Mouse (Mus musculus) hindbrain, embryonic 14.5 days (tissue): ENCODE measurements at regions not wholly inside any gene's neighbourhood (a gene's known extent, or its start where the extent isn't known, plus 50 kb on each side); places are given as distances from the start of the nearest gene placed in this dataset.
A peak's percentile ranks its signal among the peaks of the same experiment; 100 is the strongest.

ENCODE experiments used
- ATAC-seq: fragments of 200-750 bp; cut with Nextera tagmentation; 2 replicates; pipeline ENCODE4 v1.8.0; 2017; ENCODE audit warnings: moderate number of reproducible peaks, mild to moderate bottlenecking, moderate TSS enrichment, moderate library complexity; ENCODE audit not compliant: low FRiP score
- DNase-seq: peaks from one replicate; pipeline ENCODE4 v3.0.0-alpha.2; 2015; ENCODE audit warnings: low spot score
- H3K27ac ChIP-seq: fragments of 300-500 bp; sonication (generic); 2 replicates; pipeline ENCODE4 v1.5.1; 2014; ENCODE audit warnings: mild to moderate bottlenecking, moderate library complexity
- H3K27me3 ChIP-seq: fragments of 300-500 bp; sonication (generic); 2 replicates; pipeline ENCODE4 v1.6.1; 2014; ENCODE audit warnings: mild to moderate bottlenecking, low read length, mixed read lengths; ENCODE audit not compliant: control insufficient read depth, insufficient read depth
- H3K36me3 ChIP-seq: fragments of 300-500 bp; sonication (generic); replicated peaks from 2 replicates; pipeline ENCODE4 v1.6.1; 2014; ENCODE audit not compliant: control insufficient read depth, insufficient read depth
- H3K4me1 ChIP-seq: fragments of 300-500 bp; sonication (generic); replicated peaks from 2 replicates; pipeline ENCODE4 v1.6.1; 2014; ENCODE audit warnings: antibody characterized with exemption, low read length, mixed read lengths; ENCODE audit not compliant: control insufficient read depth, insufficient read depth
- H3K4me2 ChIP-seq: fragments of 300-500 bp; sonication (generic); replicated peaks from 2 replicates; pipeline ENCODE4 v1.6.1; 2014; ENCODE audit warnings: mild to moderate bottlenecking, moderate library complexity
- H3K4me3 ChIP-seq: fragments of 300-500 bp; sonication (generic); replicated peaks from 2 replicates; pipeline ENCODE4 v1.5.1; 2014; ENCODE audit warnings: mild to moderate bottlenecking, low read length
- H3K9ac ChIP-seq: fragments of 300-500 bp; sonication (generic); 2 replicates; pipeline ENCODE4 v1.6.1; 2014
- H3K9me3 ChIP-seq: fragments of 300-500 bp; sonication (generic); 2 replicates; pipeline ENCODE4 v1.6.1; 2016; ENCODE audit warnings: low read length; ENCODE audit not compliant: control insufficient read depth
- WGBS: fragments of 180-500 bp; shearing (Covaris S2); extraction: QIAGEN DNeasy Blood & Tissue Kit; methylation state at CpG from one replicate; pipeline ENCODE4 v1.1.7; 2014; 5-methylcytosine and 5-hydroxymethylcytosine counted together

GRCm38 (mm10) chr1:92273760-92274159, 78.3 kb upstream of the Hdac4 start:
- no peak overlapping the region for H3K9ac ChIP-seq
- H3K4me2 ChIP-seq: no peak overlapping the region
- H3K27ac ChIP-seq: no peak overlapping the region
- no peaks in the 10 kb centered on the region for H3K36me3 ChIP-seq
- no peaks in the 10 kb centered on the region; the same call in 1 of the 2 replicates for H3K9me3 ChIP-seq
- H3K4me1 ChIP-seq: peaks cover 4% of the 10 kb centered on the region
- no peak overlapping the region for H3K4me3 ChIP-seq
- no peak for DNase-seq
- ATAC-seq: no peak
- 89% methylated on average over 2 of the region's 2 CpGs for WGBS
- no peaks in the 10 kb centered on the region for H3K27me3 ChIP-seq

- no peak overlapping the region for H3K4me3 ChIP-seq
- no peaks in the 10 kb centered on the region for H3K27me3 ChIP-seq
- 24% methylated on average over 9 of the region's 9 CpGs for WGBS
- peak; percentile 57; the same call in 1 of the 2 replicates for ATAC-seq
- no peaks in the 10 kb centered on the region; the same call in 1 of the 2 replicates for H3K9me3 ChIP-seq
- no peak overlapping the region for H3K9ac ChIP-seq
- H3K36me3 ChIP-seq: no peaks in the 10 kb centered on the region
- H3K27ac ChIP-seq: no peak overlapping the region
- DNase-seq: no peak
- peaks cover 2% of the 10 kb centered on the region for H3K4me1 ChIP-seq
- no peak overlapping the region for H3K4me2 ChIP-seq
Observed at GRCm38 (mm10) chr1:92271676-92272291, 76.3 kb upstream of the Hdac4 start.

GRCm38 (mm10) chr1:92270486-92271058, 75.1 kb upstream of the Hdac4 start:
- no peaks in the 10 kb centered on the region for H3K27me3 ChIP-seq
- H3K4me2 ChIP-seq: no peak overlapping the region
- 41% methylated on average over 6 of the region's 6 CpGs for WGBS
- ATAC-seq (no peak), DNase-seq (no peak)
- no peak overlapping the region for H3K4me3 ChIP-seq
- H3K36me3 ChIP-seq: no peaks in the 10 kb centered on the region
- H3K9ac ChIP-seq: no peak overlapping the region
- no peaks in the 10 kb centered on the region; the same call in none of the 2 replicates for H3K4me1 ChIP-seq
- no peak overlapping the region for H3K27ac ChIP-seq
- no peaks in the 10 kb centered on the region; the same call in 1 of the 2 replicates for H3K9me3 ChIP-seq

- Histone ChIP-seq H3K4me2 (no peak overlapping the region), H3K9me3 (no peaks in the 10 kb centered on the region; the same call in 1 of the 2 replicates), H3K27me3 (no peaks in the 10 kb centered on the region), H3K4me1 (no peaks in the 10 kb centered on the region; the same call in none of the 2 replicates), H3K27ac (no peak overlapping the region), H3K9ac (no peak overlapping the region), H3K36me3 (no peaks in the 10 kb centered on the region), H3K4me3 (no peak overlapping the region)
- ATAC-seq (no peak), DNase-seq (no peak)
- WGBS: 35% methylated on average over 10 of the region's 10 CpGs
Observed at GRCm38 (mm10) chr1:92269464-92269863, 74.0 kb upstream of the Hdac4 start.

GRCm38 (mm10) chr1:92264941-92265340, 69.4 kb upstream of the Hdac4 start:
- Histone ChIP-seq H3K4me1 (peaks cover 1% of the 10 kb centered on the region; the same call in 1 of the 2 replicates), H3K9me3 (no peaks in the 10 kb centered on the region), H3K9ac (no peak overlapping the region), H3K4me3 (no peak overlapping the region), H3K36me3 (no peaks in the 10 kb centered on the region), H3K27ac (no peak overlapping the region), H3K27me3 (no peaks in the 10 kb centered on the region), H3K4me2 (no peak overlapping the region)
- WGBS: 84% methylated on average over 4 of the region's 4 CpGs
- DNase-seq (no peak), ATAC-seq (no peak)

GRCm38 (mm10) chr1:92259715-92260392, 64.4 kb upstream of the Hdac4 start:
- peaks cover 8% of the 10 kb centered on the region; the same call in 1 of the 2 replicates for H3K4me1 ChIP-seq
- no peak overlapping the region for H3K4me3 ChIP-seq
- ATAC-seq (peak; percentile 59), DNase-seq (peak; percentile 36)
- no peaks in the 10 kb centered on the region for H3K36me3 ChIP-seq
- no peak overlapping the region for H3K4me2 ChIP-seq
- WGBS: 50% methylated on average over 23 of the region's 23 CpGs
- H3K27ac ChIP-seq: peak overlapping the region; percentile 69; the same call in 1 of the 2 replicates
- no peak overlapping the region for H3K9ac ChIP-seq
- no peaks in the 10 kb centered on the region for H3K9me3 ChIP-seq
- no peaks in the 10 kb centered on the region for H3K27me3 ChIP-seq

GRCm38 (mm10) chr1:92258026-92258425, 62.5 kb upstream of the Hdac4 start:
- no peak overlapping the region for H3K4me2 ChIP-seq
- H3K4me3 ChIP-seq: no peak overlapping the region
- H3K4me1 ChIP-seq: peaks cover 8% of the 10 kb centered on the region; the same call in 1 of the 2 replicates
- H3K27ac ChIP-seq: no peak overlapping the region
- no peaks in the 10 kb centered on the region for H3K27me3 ChIP-seq
- no peaks in the 10 kb centered on the region for H3K9me3 ChIP-seq
- H3K9ac ChIP-seq: no peak overlapping the region
- ATAC-seq (peak; percentile 8; the same call in 1 of the 2 replicates), DNase-seq (no peak)
- H3K36me3 ChIP-seq: no peaks in the 10 kb centered on the region

GRCm38 (mm10) chr1:92253086-92253485, 57.6 kb upstream of the Hdac4 start:
- H3K9ac ChIP-seq: no peak overlapping the region
- no peaks in the 10 kb centered on the region for H3K27me3 ChIP-seq
- no peaks in the 10 kb centered on the region for H3K36me3 ChIP-seq
- no peak for DNase-seq
- no peaks in the 10 kb centered on the region for H3K4me1 ChIP-seq
- no peak overlapping the region for H3K4me2 ChIP-seq
- no peaks in the 10 kb centered on the region for H3K9me3 ChIP-seq
- no peak overlapping the region for H3K4me3 ChIP-seq
- no peak overlapping the region for H3K27ac ChIP-seq
- 64% methylated on average over 8 of the region's 8 CpGs for WGBS
- no peak for ATAC-seq

GRCm38 (mm10) chr1:92250594-92251463, 55.3 kb upstream of the Hdac4 start:
- H3K4me2 ChIP-seq: no peak overlapping the region
- H3K9ac ChIP-seq: no peak overlapping the region
- H3K9me3 ChIP-seq: no peaks in the 10 kb centered on the region
- no peak overlapping the region for H3K4me3 ChIP-seq
- H3K36me3 ChIP-seq: no peaks in the 10 kb centered on the region
- ATAC-seq (no peak), DNase-seq (no peak)
- no peak overlapping the region for H3K27ac ChIP-seq
- H3K27me3 ChIP-seq: no peaks in the 10 kb centered on the region
- WGBS: 78% methylated on average over 10 of the region's 10 CpGs
- H3K4me1 ChIP-seq: no peaks in the 10 kb centered on the region
